Mouse (Mus musculus) kidney, postnatal 14 days (tissue): ENCODE measurements around the gene Naxe.

Experiments
- DNase-seq: peaks from one replicate; pipeline ENCODE4 v3.0.0; 2022; ENCODE audit warnings: mixed read lengths

Naxe gene

DNA sequence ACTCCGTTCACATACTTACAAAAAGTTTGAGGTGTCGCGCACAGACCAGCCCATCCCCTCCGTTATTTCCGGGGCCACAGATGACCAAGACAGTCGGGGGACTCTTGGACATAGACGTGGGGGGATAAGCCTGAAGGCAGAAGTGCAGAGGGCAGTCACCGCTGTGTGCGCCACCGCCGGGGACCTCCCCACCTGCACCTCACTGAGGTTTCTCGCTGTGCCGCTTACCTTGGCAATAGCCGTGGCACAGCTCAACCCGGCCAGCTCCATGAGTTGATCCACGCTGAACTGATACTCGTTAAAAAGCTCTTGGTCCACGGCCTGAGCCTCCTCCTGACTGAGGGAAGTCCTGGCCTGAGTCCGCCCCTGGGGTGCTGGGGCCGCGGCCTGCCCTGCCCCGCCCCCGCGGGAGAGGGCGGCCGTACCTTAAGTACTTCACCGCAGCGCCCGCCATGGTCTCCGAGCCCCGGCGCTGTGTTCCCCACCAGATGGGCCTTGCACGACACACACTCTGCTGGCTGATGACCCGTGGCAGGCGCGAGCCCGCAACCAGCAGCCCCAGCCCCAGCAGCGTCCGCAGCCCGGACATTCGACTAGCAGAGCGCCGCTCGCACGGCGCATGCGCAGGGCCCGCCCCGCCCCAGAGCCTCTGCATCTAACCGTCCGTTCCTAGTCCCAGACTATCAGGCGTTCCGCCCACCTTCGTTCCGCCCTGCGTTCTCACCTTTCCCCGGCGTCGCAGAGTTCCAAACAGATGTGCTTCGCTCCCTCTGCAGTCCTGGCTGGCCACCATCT is at the start of gene Naxe:
Gene Naxe (minus strand): TSS at position 594 of the 795 bp plus-strand sequence.
- peak; percentile 92 for DNase-seq

DNA sequence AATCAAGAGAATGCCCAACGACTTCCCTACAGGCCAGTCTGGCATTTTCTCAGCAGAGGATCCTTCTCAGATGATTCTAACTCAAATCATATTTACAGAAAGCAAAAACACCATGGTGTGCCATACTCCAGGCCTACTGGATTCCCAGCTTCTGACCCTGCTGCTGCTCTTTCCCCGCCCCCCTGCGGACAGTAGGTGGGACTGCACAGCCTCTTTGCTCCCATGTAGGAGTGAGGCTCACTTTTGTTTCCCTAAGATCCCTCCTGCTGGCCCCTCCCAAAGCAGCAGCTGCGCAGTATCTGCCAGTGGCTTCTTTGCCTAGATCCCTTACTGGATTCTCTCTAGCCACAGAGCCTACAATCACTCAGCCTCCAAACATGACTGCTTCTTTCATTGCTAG is 47.8 kb upstream of the Naxe start:
- no peak for DNase-seq

DNA sequence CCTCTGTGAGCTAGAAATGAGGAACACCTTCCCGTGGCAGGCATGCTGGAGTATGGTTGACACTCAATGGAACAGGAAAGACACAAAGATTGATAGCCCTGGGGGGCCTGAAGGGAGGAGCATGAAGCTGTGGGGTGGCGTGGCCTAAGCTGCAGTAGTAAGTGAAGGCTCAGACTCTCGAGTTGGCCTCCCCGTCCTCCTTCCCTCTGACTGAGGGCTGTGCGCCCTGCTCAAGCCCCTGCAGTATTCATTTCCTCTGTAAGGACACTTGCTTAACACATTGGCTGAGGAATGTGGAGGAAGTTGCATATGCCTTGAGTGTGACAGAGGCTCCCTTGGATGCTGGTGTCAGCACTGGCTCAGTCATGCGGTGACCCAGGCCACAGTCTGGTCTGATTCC is 44.3 kb upstream of the Naxe start:
- peak; percentile 47 for DNase-seq

DNA sequence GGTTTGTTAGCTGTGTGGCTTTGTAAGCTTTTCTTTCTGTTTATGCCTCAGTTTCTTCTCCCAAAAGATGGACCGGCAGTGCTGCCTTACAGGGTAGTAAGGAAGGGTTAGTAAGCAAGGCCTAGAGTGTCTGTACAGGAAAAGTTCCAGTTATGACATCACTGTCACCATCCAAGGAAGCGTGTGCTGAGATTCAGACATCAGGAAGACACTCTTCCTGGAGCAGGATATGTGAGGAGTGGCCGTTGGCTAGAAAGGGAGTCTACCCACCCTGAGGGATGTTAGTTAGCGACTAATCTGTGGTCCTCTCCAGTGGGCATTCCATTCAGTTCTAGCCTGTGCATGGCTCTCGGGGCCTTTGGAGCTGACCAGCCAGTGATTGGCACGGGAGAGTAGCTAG is 43.9 kb upstream of the Naxe start:
- DNase-seq = peak; percentile 43

DNA sequence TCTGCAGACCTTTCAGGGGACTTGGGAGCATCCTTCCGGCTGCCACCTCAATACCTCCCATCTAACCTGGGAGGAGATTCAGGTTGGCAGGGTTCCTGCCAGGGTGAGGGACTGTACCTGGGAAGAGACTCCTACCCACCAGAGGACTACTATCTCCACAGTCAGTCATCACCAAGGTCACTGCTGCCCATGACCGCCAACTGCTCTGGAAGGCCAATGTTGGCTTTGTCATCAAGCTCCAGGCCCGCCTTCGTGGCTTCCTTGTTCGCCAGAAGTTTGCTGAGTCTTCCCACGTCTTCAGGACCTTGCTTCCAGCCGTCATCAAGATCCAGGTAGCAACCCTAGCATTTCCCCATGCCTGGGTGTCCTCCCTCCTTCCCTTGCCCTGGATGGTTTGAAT is 43.4 kb upstream of the Naxe start:
- DNase-seq = no peak

DNA sequence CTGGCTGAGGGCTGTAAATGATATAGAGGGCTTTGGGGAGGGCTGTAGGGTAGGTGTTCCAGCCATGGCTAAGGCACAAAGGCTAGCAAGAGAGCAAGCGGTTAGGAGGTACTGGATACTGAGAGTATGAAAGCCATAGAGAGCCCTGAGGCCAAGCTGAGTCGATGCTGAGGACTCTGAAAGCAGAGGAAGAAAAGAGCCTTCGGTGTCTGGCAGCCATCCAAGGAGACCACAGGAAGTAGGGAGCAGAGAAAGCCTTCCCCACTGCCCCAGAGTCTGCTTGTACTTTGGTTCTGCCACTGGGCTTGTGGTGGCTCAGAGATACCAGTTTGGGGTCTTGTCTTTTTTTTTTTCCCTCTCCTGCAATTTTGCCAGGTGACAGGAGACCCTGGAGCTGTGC is 42.0 kb upstream of the Naxe start:
- no peak for DNase-seq

DNA sequence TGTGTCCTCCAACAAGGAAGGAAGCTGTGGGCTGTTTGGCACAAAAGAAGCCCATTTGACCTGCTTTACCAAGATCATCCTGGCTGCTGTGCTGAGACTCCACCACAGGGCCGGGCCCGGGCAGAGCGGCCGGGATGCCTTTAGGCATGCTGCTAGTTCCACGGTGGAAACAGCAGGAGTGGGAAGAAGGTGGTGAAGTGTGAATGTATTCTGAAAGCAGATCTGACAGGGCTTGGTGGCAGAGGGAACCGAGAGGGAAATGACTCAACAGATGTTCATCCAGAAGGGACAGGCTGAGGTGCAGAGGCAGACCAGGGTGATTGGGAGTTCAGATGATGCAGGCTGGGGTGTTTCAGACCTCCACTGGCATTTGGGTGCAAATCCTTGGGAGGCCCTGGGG is 39.4 kb upstream of the Naxe start:
- DNase-seq = no peak

GRCm38 (mm10) chr3:88094126-88094525 is 35.8 kb upstream of the Naxe start:
- no peak for DNase-seq

GRCm38 (mm10) chr3:88090616-88091015 is 32.3 kb upstream of the Naxe start:
- no peak for DNase-seq

- no peak for DNase-seq
These were observed 31.8 kb upstream of the Naxe start for GRCm38 (mm10) chr3:88090106-88090505.

DNA sequence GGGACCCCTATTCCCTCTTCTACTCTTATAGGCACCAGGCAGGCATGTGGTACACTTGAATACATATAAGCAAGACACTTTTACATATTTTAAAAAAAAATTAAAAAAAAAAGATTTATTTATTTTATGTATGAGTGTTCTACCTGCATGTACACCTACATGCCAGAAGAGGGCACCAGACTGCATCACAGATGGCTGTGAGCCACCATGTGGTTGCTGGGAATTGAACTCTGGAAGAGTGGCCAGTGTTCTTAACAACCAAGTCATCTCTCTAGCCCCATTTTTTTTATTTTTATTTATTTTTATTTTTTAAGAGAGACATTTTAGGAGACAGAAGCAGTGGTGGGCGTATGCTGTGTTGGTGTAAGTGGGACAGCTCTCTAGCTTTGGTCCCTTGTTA is 29.4 kb upstream of the Naxe start:
- peak; percentile 43 for DNase-seq

DNA sequence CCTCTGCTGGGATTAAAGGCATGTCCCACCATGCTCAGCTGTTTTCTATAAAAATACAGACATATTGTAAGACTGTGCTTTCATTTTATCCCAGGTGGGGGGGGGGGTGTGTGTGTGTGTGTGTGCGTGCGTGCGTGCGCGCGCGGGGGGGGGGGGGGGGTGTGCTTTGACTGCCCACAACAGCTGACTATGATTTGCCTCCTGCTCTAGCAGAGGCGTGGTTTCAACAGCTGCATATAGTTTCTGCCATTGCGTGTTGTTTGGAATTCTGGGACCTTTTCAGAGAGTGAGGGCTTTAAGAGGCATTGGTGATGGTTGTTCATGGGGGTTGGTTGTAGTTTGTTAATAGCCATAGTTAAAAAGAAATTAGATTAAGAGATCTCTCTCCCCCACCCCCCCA is 27.2 kb upstream of the Naxe start:
- DNase-seq = no peak

DNA sequence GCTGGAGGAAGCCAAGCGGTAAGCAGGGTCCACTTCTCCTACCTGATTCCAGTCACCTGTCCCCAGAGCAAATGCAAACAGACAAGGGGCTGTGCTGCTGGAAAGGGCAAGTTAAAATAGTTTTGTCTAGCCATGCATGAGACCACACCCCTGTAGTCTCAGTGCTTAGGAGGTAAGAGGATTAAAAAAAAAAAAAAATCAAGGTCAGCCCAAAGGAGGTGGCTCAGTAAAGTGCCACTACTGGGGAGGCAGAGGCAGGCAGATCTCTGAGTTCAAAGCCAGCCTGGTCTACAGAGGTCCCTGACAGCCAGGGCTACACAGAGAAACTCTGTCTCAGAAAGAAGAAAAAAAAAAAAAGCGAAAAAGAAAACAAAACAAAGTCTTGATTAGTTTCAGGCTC is 25.7 kb upstream of the Naxe start:
- DNase-seq = no peak

DNA sequence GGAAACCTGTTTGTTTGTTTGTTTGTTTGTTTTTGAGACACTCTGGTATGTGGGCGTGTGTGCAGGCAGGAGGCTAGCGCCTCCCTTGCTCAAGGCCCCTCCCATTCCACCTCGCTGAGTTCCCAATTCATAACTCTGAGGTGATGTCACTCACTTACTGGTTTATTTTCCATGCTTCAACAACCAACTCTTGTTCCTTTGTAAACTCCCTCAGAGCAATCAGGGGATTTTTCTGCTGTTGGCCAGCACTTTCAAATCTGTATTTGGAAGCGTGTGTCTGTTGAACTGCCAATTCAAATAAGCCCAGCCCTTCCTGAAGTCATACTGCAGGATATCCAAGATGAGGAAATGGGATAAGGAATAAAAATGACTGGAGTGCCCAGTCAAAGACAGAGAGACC is 24.4 kb upstream of the Naxe start:
- DNase-seq = no peak

- DNase-seq = no peak
These were observed 23.9 kb upstream of the Naxe start for GRCm38 (mm10) chr3:88082224-88082618.

GRCm38 (mm10) chr3:88081345-88082223 is 23.3 kb upstream of the Naxe start, which contains the start of gene Iqgap3:
TSS of gene Iqgap3 (plus strand) at chr3:88081971.
- peak; percentile 92 for DNase-seq

DNA sequence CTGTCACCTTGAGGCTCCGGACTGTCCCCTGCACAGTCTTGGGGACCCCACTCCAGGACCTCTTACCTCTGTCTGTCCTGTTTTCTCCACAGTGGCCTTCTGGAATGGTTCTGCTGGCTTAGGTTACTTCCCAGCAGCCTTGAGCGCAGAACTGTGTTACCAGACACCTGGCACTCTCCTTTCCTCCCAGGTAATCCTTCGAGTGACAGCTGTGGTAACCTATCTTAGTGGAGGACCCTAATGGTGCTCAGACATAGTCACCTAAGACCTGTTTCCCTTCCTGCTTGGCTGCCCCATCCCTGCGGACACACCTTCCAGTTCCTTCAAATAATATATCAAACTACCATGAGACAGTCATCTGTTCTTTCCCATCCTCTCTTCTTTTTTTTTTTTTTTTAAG is 19.9 kb upstream of the Naxe start, which contains the start of gene Ttc24:
Gene Ttc24 (minus strand): TSS at position 101 of the 400 bp plus-strand sequence.
- no peak for DNase-seq

- DNase-seq = no peak
These were observed 19.1 kb upstream of the Naxe start for GRCm38 (mm10) chr3:88077441-88077840.

DNA sequence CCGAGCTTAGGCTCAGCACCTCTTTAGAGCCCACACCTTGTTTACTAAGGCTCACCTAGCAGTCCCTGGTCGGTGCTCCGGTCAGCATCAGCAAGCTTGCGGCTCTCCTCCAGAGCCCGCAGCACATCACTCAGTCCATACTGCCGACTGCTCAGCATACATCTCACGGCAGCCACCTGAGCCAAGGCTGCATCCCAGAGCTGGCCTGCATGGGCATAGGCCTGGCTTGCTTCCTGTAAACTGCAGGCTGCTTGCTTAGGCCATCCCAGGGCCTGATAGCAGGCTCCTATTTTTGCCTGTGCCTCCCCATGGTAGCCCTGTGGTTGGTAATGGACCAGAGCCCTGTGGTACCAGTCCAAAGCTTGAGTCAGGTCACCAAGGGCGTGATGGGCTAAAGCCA is 16.5 kb upstream of the Naxe start:
- DNase-seq = no peak

- DNase-seq = no peak
These were observed 16.1 kb upstream of the Naxe start for GRCm38 (mm10) chr3:88074351-88074750.

- DNase-seq = no peak
These were observed 15.3 kb upstream of the Naxe start for GRCm38 (mm10) chr3:88073631-88074030.

DNA sequence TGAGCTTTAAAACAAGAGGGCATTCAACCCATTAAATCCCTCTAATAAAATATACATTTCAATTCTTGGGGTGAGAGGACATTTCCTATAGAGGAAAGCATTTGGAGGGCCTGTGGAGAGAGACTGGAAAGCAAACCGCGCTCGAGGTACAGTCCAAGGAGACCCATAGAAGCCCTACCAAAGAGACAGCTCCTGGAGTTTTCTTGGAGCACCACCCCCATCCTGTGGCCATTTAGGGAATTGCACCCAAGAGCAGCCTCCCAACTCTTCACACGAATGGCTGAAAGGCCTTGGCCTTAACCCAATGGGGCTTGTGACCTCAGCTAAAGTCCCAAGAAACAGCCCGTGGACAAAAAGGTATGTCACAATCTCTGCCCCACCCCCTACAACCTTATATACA is 13.5 kb upstream of the Naxe start:
- DNase-seq = peak; percentile 89

DNA sequence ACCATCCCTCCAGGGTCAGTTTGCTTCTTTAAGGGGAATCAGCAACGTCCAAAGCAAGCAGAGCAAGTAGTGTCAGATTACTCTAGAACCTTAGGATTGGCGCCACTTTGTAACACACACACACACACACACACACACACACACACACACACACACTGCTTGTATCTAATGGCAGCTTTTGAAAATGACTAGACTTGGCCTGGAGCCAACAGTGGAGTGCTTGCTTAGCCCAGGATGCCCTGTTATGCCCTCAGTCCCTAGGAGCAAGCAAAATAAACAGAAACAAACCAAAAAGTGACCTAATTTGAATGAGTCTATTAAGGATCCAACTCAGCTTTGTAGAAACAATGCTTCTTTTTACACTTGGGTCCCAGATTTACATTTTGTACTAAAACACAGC is 10.1 kb upstream of the Naxe start:
- peak; percentile 13 for DNase-seq

DNA sequence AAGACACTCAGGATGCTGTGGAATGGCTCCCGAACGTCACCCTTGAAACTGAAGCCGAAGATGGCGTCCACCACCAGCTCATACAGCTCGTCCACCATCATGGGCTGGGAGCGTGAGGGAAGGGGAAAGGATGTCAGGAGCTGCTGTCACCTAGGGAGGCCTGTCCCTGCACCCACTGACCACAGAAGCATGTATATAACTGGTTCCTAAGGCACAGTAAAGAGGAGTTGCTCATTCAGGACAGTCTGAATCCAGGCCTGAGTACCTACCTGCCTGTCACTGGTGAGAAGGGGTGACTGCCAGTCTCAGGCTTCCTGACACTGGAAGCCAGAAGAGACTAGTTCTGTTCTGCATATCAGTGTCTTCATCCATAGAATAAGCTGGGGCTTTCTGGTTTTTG is 1.3 kb downstream of the Naxe start:
- DNase-seq = no peak
